Mouse (Mus musculus) heart, embryonic 14.5 days (tissue): ENCODE measurements around the gene Hid1. TPM values are rescaled to one million over a fixed set of nuclear protein-coding genes. Genes with fewer than 3 reads are reported as not detected.
A peak's percentile ranks its signal among the peaks of the same experiment; 100 is the strongest.
"Not testable (repeated sequence)": the region's sequence is repeated elsewhere in the genome, so short reads cannot be mapped to it uniquely, and the experiment has no call there.

Source experiments
- ATAC-seq: fragments of 200-750 bp; cut with Nextera tagmentation; 2 replicates; pipeline ENCODE4 v1.8.0; 2017; ENCODE audit warnings: low read depth, moderate TSS enrichment; ENCODE audit not compliant: insufficient number of reproducible peaks, insufficient read depth, low FRiP score
- H3K27ac ChIP-seq, 2 experiments: fragments of 200-500 bp in 1 of 2; fragments of 300-500 bp in 1 of 2; sonication (generic) in 1 of 2; replicated peaks in 1 of 2; 2 replicates each; pipeline ENCODE4 v1.5.1; 2012 to 2014; ENCODE audit warnings: low read depth in 2 of 2, low read length in 2 of 2, control low read depth in 1 of 2, mild to moderate bottlenecking in 1 of 2, mixed read lengths in 1 of 2; ENCODE audit not compliant: control insufficient read depth in 1 of 2, insufficient read depth in 1 of 2
- H3K27me3 ChIP-seq: fragments of 300-500 bp; sonication (generic); 2 replicates; pipeline ENCODE4 v1.6.1; 2014; ENCODE audit warnings: mild to moderate bottlenecking, low read length, control low read depth; ENCODE audit not compliant: control insufficient read depth, insufficient read depth
- H3K36me3 ChIP-seq: fragments of 300-500 bp; sonication (generic); 2 replicates; pipeline ENCODE4 v1.6.1; 2014; ENCODE audit warnings: mild to moderate bottlenecking, control low read depth, low read length, mixed read lengths; ENCODE audit not compliant: control insufficient read depth, insufficient read depth
- H3K4me1 ChIP-seq, 2 experiments: fragments of 200-500 bp in 1 of 2; fragments of 300-500 bp in 1 of 2; sonication (generic) in 1 of 2; 2 replicates each; pipeline ENCODE4 v1.6.1; 2012 to 2014; ENCODE audit warnings: low read length in 2 of 2, control low read depth in 1 of 2, mixed read lengths in 1 of 2; ENCODE audit not compliant: control insufficient read depth in 2 of 2, insufficient read depth in 2 of 2
- H3K4me2 ChIP-seq: fragments of 300-500 bp; sonication (generic); 2 replicates; pipeline ENCODE4 v1.6.1; 2014; ENCODE audit warnings: mild to moderate bottlenecking, low read length
- H3K4me3 ChIP-seq, 2 experiments: fragments of 200-500 bp in 1 of 2; fragments of 300-500 bp in 1 of 2; sonication (generic) in 1 of 2; 2 replicates each; pipeline ENCODE4 v1.5.1; 2012 to 2014; ENCODE audit warnings: low read length in 2 of 2, mild to moderate bottlenecking in 2 of 2, control low read depth in 1 of 2, low read depth in 1 of 2, moderate library complexity in 1 of 2; ENCODE audit not compliant: control insufficient read depth in 1 of 2, insufficient read depth in 1 of 2
- H3K9ac ChIP-seq: fragments of 300-500 bp; sonication (generic); 2 replicates; pipeline ENCODE4 v1.6.1; 2014; ENCODE audit warnings: mild to moderate bottlenecking, low read length
- H3K9me3 ChIP-seq: fragments of 300-500 bp; sonication (generic); 2 replicates; pipeline ENCODE4 v1.6.1; 2016; ENCODE audit warnings: low read length, control low read depth; ENCODE audit not compliant: control insufficient read depth
- WGBS: fragments of 180-500 bp; shearing (Covaris S2); extraction: QIAGEN DNeasy Blood & Tissue Kit; methylation state at CpG from one replicate; pipeline ENCODE4 v1.1.7; 2014; 5-methylcytosine and 5-hydroxymethylcytosine counted together
- polyA plus RNA-seq: library from polyadenylated mRNA; unstranded; fragments of >200 nt; fragmentation: Nextera tagmentation; extraction: Ambion mirVana; gene quantifications from 2 replicates; pipeline ENCODE4 v1.2.1, GENCODE M21; 2014

Hid1 gene
- polyA plus RNA-seq, 1 experiment from 2014 or later = 7.4 TPM

- no peaks in the 10 kb centered on the region for H3K27me3 ChIP-seq
- no peak overlapping the region for H3K4me3 ChIP-seq
- H3K4me1 ChIP-seq = peaks cover 0 to 14% of the 10 kb centered on the region in 2 experiments; a peak in 2 of 4 replicates
- H3K9me3 ChIP-seq = no peaks in the 10 kb centered on the region
- H3K4me2 ChIP-seq = no peak overlapping the region
- ATAC-seq = no peak
- peaks cover 8% of the 10 kb centered on the region; the same call in 1 of the 2 replicates for H3K36me3 ChIP-seq
- no peak overlapping the region for H3K9ac ChIP-seq
- WGBS = 51% methylated on average over 11 of the region's 11 CpGs
- no peak overlapping the region for H3K27ac ChIP-seq
Observed at GRCm38 (mm10) chr11:115400630-115401391, 33.3 kb upstream of the Hid1 start.

GRCm38 (mm10) chr11:115400126-115400525 lies 32.6 kb upstream of the Hid1 start:
- no peak overlapping the region for H3K4me3 ChIP-seq
- H3K36me3 ChIP-seq = peaks cover 9% of the 10 kb centered on the region
- WGBS = 61% methylated on average over 3 of the region's 3 CpGs

GRCm38 (mm10) chr11:115398085-115398484 lies 30.5 kb upstream of the Hid1 start:
- no peak overlapping the region for H3K9ac ChIP-seq
- no peaks in the 10 kb centered on the region for H3K9me3 ChIP-seq
- H3K4me1 ChIP-seq = peaks cover 6 to 7% of the 10 kb centered on the region in 2 experiments; a peak in 2 of 4 replicates
- H3K36me3 ChIP-seq = peaks cover 21% of the 10 kb centered on the region
- no peak overlapping the region for H3K27ac ChIP-seq
- H3K4me3 ChIP-seq = no peak overlapping the region
- 67% methylated on average over 7 of the region's 7 CpGs for WGBS
- no peak overlapping the region for H3K4me2 ChIP-seq
- no peak for ATAC-seq
- H3K27me3 ChIP-seq = no peaks in the 10 kb centered on the region

More at GRCm38 (mm10) chr11:115400126-115400525, 32.6 kb upstream of the Hid1 start:
- Histone ChIP-seq H3K9me3 (no peaks in the 10 kb centered on the region), H3K27me3 (no peaks in the 10 kb centered on the region), H3K4me1 (peaks cover 0 to 13% of the 10 kb centered on the region in 2 experiments; a peak in 2 of 4 replicates), H3K27ac (no peak overlapping the region), H3K9ac (no peak overlapping the region), H3K4me2 (no peak overlapping the region)
- no peak for ATAC-seq

- no peaks in the 10 kb centered on the region for H3K9me3 ChIP-seq
- 47% methylated on average over 34 of the region's 34 CpGs for WGBS
- H3K4me1 ChIP-seq = peaks cover 5 to 6% of the 10 kb centered on the region in 2 experiments; a peak in 2 of 4 replicates
- H3K4me3 ChIP-seq = peak overlapping the region; percentile 21 to 27; a peak in 3 of 4 replicates
- H3K27me3 ChIP-seq = no peaks in the 10 kb centered on the region
- peak; percentile 29; the same call in 1 of the 2 replicates for ATAC-seq
- H3K36me3 ChIP-seq = peaks cover 49% of the 10 kb centered on the region
- no peak overlapping the region for H3K27ac ChIP-seq
- H3K4me2 ChIP-seq = peak overlapping the region; percentile 66
- H3K9ac ChIP-seq = peak overlapping the region; percentile 31; the same call in 1 of the 2 replicates
Observed at GRCm38 (mm10) chr11:115393721-115394325, 26.3 kb upstream of the Hid1 start.

GRCm38 (mm10) chr11:115391358-115391757 lies 23.8 kb upstream of the Hid1 start:
- no peaks in the 10 kb centered on the region for H3K27me3 ChIP-seq
- H3K4me2 ChIP-seq = no peak overlapping the region
- H3K9ac ChIP-seq = no peak overlapping the region
- no peak overlapping the region for H3K4me3 ChIP-seq
- ATAC-seq = no peak
- H3K36me3 ChIP-seq = peaks cover 49% of the 10 kb centered on the region
- H3K9me3 ChIP-seq = no peaks in the 10 kb centered on the region
- peaks cover 5 to 6% of the 10 kb centered on the region in 2 experiments; a peak in 2 of 4 replicates for H3K4me1 ChIP-seq
- no peak overlapping the region for H3K27ac ChIP-seq
- 84% methylated on average over 7 of the region's 7 CpGs for WGBS

GRCm38 (mm10) chr11:115386859-115387258 lies 19.3 kb upstream of the Hid1 start:
- not testable (repeated sequence) for H3K9me3 ChIP-seq, H3K27ac ChIP-seq, H3K4me2 ChIP-seq, H3K4me3 ChIP-seq, H3K27me3 ChIP-seq, H3K9ac ChIP-seq, ATAC-seq
- H3K4me1 ChIP-seq = peaks cover 15 to 28% of the 10 kb centered on the region in 2 experiments
- H3K36me3 ChIP-seq = peaks cover 17% of the 10 kb centered on the region
- 74% methylated on average over 3 of the region's 3 CpGs for WGBS

GRCm38 (mm10) chr11:115384587-115384986 lies 17.0 kb upstream of the Hid1 start:
- Histone ChIP-seq H3K4me3 (no peak overlapping the region), H3K4me1 (peaks cover 18 to 34% of the 10 kb centered on the region in 2 experiments), H3K36me3 (no peaks in the 10 kb centered on the region), H3K9ac (peak overlapping the region; percentile 21; the same call in 1 of the 2 replicates), H3K27ac (0 out of 4 replicates have a peak overlapping the region, but pooled peaks of 1 of the 2 experiments have one; percentile 3), H3K4me2 (peak overlapping the region; percentile 76; the same call in 1 of the 2 replicates), H3K9me3 (no peaks in the 10 kb centered on the region), H3K27me3 (peaks cover 6% of the 10 kb centered on the region; the same call in 1 of the 2 replicates)
- WGBS = 71% methylated on average over 5 of the region's 5 CpGs
- no peak for ATAC-seq
